Mouse (Mus musculus): ENCODE measurements at regions not wholly inside any gene's neighbourhood (a gene's known extent, or its start where the extent isn't known, plus 50 kb on each side); places are given as distances from the start of the nearest gene placed in this dataset.
"Not testable (repeated sequence)": the region's sequence is repeated elsewhere in the genome, so short reads cannot be mapped to it uniquely, and the experiment has no call there.

GRCm38 (mm10) chr16:9085977-9086376 lies 256.1 kb downstream of the 1810013L24Rik start:
- no peak overlapping the region for H3K9ac ChIP-seq
- no peaks in the 10 kb centered on the region for H3K27me3 ChIP-seq
- H3K27ac ChIP-seq, result no peak overlapping the region
- no peak overlapping the region for H3K4me3 ChIP-seq
- H3K4me1 ChIP-seq, result no peaks in the 10 kb centered on the region
- no peaks in the 10 kb centered on the region for H3K36me3 ChIP-seq
- H3K4me2 ChIP-seq (replicated peaks), result no peak overlapping the region
- ATAC-seq (ENCODE audit: insufficient number of reproducible peaks, insufficient read depth, low FRiP score, low TSS enrichment), result no peak
- no peaks in the 10 kb centered on the region for H3K9me3 ChIP-seq
- WGBS, result 80% methylated on average over 5 of the region's 5 CpGs

DNA sequence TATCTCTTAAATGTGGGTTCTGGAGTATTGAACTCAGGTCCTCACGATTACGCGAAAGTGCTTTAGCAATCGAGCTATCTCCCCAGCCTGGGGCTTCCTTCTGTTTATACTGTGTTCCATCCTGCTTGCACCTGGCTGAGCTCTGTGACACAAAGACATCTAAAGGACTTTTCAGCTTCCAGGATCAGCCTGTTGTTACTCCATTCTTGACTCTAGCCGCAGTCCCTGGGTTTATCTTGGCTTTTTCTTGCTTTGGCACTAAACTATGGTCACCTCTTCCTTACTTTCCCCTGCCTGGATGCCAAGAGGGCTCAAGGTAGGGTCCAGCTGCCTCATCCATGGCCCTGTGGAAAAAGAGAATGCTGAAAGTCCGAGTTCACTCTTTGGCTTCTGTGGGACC lies 261.9 kb downstream of the 1810013L24Rik start:
- WGBS, result 68% methylated on average over 6 of the region's 6 CpGs
- Histone ChIP-seq H3K36me3 (no peaks in the 10 kb centered on the region), H3K4me3 (no peak overlapping the region), H3K9ac (no peak overlapping the region), H3K4me1 (peaks cover 15% of the 10 kb centered on the region; the same call in 1 of the 2 replicates), H3K27me3 (no peaks in the 10 kb centered on the region), H3K27ac (peak overlapping the region; percentile 69), H3K4me2 (replicated peaks) (no peak overlapping the region), H3K9me3 (no peaks in the 10 kb centered on the region)
- ATAC-seq (ENCODE audit: insufficient number of reproducible peaks, insufficient read depth, low FRiP score, low TSS enrichment), result 0 out of 2 replicates have a peak, but pooled peaks have one; percentile 13

DNA sequence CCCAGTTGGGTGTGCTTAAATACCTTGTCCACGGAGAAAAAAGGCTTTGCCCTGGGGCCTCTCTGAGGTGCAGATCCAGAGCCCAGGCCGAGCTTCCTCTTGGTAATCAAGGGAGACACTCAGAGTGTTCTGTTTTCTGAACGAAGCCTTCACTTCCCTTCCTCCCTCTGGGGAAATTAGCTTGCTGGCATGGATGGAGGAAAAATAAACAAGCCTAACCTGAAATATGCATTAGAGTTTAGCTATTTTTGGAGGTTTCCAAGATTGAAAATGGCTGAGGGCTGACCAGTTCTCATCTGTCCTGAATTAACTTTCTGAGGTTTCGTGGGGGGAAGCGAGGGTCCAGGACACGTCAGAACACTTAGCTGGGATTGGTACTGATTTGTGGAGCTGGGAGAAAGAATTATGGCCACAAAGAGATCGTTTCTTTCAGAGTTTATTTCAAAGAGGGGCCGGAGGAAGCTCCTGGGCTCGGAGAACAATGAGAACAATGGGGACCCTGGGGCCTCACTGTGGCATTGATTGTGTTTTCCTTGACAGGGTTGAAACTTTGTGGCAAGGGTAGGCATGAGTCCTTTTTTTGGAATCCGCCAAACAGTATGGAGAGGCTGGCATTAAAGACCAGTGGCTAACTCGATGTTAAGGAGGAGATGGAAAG lies 262.4 kb downstream of the 1810013L24Rik start:
- H3K9ac ChIP-seq, result no peak overlapping the region
- H3K4me1 ChIP-seq, result peaks cover 15% of the 10 kb centered on the region; the same call in 1 of the 2 replicates
- 14% methylated on average over 11 of the region's 11 CpGs for WGBS
- no peaks in the 10 kb centered on the region for H3K36me3 ChIP-seq
- ATAC-seq (ENCODE audit: insufficient number of reproducible peaks, insufficient read depth, low FRiP score, low TSS enrichment), result peak; percentile 72; the same call in 1 of the 2 replicates
- no peaks in the 10 kb centered on the region for H3K27me3 ChIP-seq
- no peak overlapping the region for H3K4me3 ChIP-seq
- peak overlapping the region; percentile 72 for H3K27ac ChIP-seq
- H3K9me3 ChIP-seq, result no peaks in the 10 kb centered on the region
- no peak overlapping the region for H3K4me2 ChIP-seq (replicated peaks)

GRCm38 (mm10) chr16:9093593-9093992 lies 263.7 kb downstream of the 1810013L24Rik start:
- H3K9ac ChIP-seq, result no peak overlapping the region
- H3K4me3 ChIP-seq, result no peak overlapping the region
- H3K36me3 ChIP-seq, result no peaks in the 10 kb centered on the region
- no peaks in the 10 kb centered on the region for H3K27me3 ChIP-seq
- H3K4me1 ChIP-seq, result peaks cover 15% of the 10 kb centered on the region; the same call in 1 of the 2 replicates
- no peak for ATAC-seq (ENCODE audit: insufficient number of reproducible peaks, insufficient read depth, low FRiP score, low TSS enrichment)
- WGBS, result 53% methylated on average over 2 of the region's 2 CpGs
- no peak overlapping the region for H3K27ac ChIP-seq
- no peak overlapping the region for H3K4me2 ChIP-seq (replicated peaks)
- no peaks in the 10 kb centered on the region for H3K9me3 ChIP-seq

GRCm38 (mm10) chr16:9094201-9094600 lies 264.3 kb downstream of the 1810013L24Rik start:
- 48% methylated on average over 5 of the region's 5 CpGs for WGBS
- Histone ChIP-seq H3K36me3 (no peaks in the 10 kb centered on the region), H3K27me3 (no peaks in the 10 kb centered on the region), H3K4me1 (peaks cover 15% of the 10 kb centered on the region; the same call in 1 of the 2 replicates), H3K4me2 (replicated peaks) (no peak overlapping the region), H3K9ac (no peak overlapping the region), H3K27ac (no peak overlapping the region), H3K9me3 (no peaks in the 10 kb centered on the region), H3K4me3 (no peak overlapping the region)
- 0 out of 2 replicates have a peak, but pooled peaks have one; percentile 30 for ATAC-seq (ENCODE audit: insufficient number of reproducible peaks, insufficient read depth, low FRiP score, low TSS enrichment)

DNA sequence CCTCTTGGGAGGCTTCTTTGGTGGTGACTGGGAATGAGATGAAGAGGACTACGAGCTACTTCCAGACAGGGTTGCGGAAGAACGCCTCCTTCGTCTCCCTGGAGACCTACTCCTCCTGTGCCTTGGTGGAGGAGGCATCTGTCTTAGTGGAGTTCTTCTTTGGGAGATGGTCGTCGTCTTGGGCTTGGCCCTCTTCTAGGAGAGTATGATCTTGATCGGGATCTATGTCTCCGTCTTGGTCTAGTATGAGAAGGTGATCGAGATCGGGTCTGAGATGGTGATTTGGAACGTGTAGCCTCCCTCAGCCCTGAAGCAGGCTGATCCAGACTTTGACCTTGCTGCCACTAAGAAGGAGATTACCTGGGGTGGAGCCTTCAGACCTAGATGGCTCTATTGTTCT lies 276.3 kb downstream of the 1810013L24Rik start:
- Histone ChIP-seq H3K9me3 (0 out of 2 replicates have a peak, but pooled peaks cover 5% of the 10 kb centered on the region), H3K4me3 (no peak overlapping the region), H3K4me1 (no peaks in the 10 kb centered on the region), H3K27me3 (no peaks in the 10 kb centered on the region), H3K36me3 (no peaks in the 10 kb centered on the region), H3K9ac (no peak overlapping the region), H3K27ac (no peak overlapping the region), H3K4me2 (replicated peaks) (no peak overlapping the region)
- WGBS, result 98% methylated on average over 11 of the region's 11 CpGs
- ATAC-seq (ENCODE audit: insufficient number of reproducible peaks, insufficient read depth, low FRiP score, low TSS enrichment), result no peak

DNA sequence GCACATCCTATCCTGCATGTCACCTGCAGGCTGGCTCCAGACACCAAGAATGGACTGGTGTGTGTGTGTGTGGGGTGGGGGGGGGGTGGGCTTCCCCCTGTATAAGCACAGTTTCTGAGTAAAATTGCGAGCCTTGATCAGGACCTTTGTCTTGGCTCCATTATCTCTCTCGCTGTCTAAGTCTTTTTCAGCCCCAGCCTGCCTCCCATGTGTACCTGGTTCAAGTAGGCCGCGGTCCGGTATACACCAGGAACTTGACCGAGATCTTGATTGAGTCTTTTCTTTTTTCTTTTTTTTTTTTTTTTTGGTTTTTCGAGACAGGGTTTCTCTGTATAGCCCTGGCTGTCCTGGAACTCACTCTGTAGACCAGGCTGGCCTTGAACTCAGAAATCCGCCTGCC lies 276.8 kb downstream of the 1810013L24Rik start:
- H3K36me3 ChIP-seq; H3K27ac ChIP-seq; H3K4me1 ChIP-seq; H3K4me2 ChIP-seq (replicated peaks); H3K4me3 ChIP-seq; H3K9me3 ChIP-seq; ATAC-seq (ENCODE audit: insufficient number of reproducible peaks, insufficient read depth, low FRiP score, low TSS enrichment); H3K9ac ChIP-seq; H3K27me3 ChIP-seq: not testable (repeated sequence)
- 90% methylated on average over 8 of the region's 8 CpGs for WGBS

DNA sequence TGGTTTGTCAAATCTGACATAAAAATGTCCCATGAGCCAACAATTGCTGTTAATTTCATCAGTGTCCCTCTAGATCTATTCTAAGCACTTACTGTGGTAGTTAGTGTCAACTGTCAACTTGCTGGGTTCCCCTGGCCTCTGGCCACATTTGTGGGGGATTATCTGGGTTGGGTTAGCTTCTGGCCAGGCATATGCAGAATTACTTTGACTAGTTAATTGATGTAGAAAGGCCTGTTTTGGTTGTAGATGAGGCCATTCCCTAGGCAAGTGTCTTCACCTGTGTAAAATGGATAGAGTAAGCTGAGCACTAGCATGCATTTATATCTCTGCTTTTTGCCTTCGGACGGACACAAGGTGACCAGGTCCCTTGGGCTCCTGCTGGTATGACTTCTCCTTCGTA lies 283.9 kb downstream of the 1810013L24Rik start:
- ATAC-seq (ENCODE audit: insufficient number of reproducible peaks, insufficient read depth, low FRiP score, low TSS enrichment), result no peak
- 89% methylated on average over 3 of the region's 3 CpGs for WGBS
- no peak overlapping the region for H3K4me2 ChIP-seq (replicated peaks)

DNA sequence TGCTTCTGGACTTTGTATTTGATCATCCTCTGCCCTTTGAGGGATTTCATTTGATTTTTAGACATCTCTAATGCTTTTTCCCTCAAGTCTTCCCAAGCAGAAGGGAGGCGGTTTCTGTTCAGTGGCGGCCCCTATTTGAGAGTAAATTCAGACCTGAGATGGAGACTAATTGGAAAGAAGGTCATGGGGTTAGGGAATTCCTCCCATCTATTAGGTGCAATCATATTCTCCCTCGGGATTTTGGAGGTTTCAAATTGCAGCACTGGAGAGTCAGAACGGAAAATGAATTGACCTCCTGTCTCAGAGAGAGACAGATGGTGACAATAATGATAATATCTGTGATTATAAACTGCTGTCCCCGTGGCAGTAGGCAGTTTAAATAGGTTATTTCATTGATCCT lies 285.6 kb downstream of the 1810013L24Rik start:
- no peak overlapping the region for H3K4me2 ChIP-seq (replicated peaks)
- H3K27me3 ChIP-seq, result no peaks in the 10 kb centered on the region
- no peak overlapping the region for H3K4me3 ChIP-seq
- H3K36me3 ChIP-seq, result no peaks in the 10 kb centered on the region
- no peaks in the 10 kb centered on the region for H3K9me3 ChIP-seq
- 0 out of 2 replicates have a peak, but pooled peaks cover 14% of the 10 kb centered on the region for H3K4me1 ChIP-seq
- no peak for ATAC-seq (ENCODE audit: insufficient number of reproducible peaks, insufficient read depth, low FRiP score, low TSS enrichment)
- H3K27ac ChIP-seq, result no peak overlapping the region
- 9% methylated on average over 5 of the region's 5 CpGs for WGBS
- H3K9ac ChIP-seq, result no peak overlapping the region

More for the DNA sequence above, 283.9 kb downstream of the 1810013L24Rik start:
- Histone ChIP-seq H3K36me3 (no peaks in the 10 kb centered on the region), H3K27ac (no peak overlapping the region), H3K4me1 (0 out of 2 replicates have a peak, but pooled peaks cover 10% of the 10 kb centered on the region), H3K4me3 (no peak overlapping the region), H3K27me3 (no peaks in the 10 kb centered on the region), H3K9ac (no peak overlapping the region), H3K9me3 (0 out of 2 replicates have a peak, but pooled peaks cover 2% of the 10 kb centered on the region)

- Histone ChIP-seq H3K9ac (no peak overlapping the region), H3K4me3 (no peak overlapping the region), H3K4me1 (0 out of 2 replicates have a peak, but pooled peaks cover 4% of the 10 kb centered on the region), H3K4me2 (replicated peaks) (no peak overlapping the region), H3K27me3 (no peaks in the 10 kb centered on the region), H3K9me3 (no peaks in the 10 kb centered on the region), H3K36me3 (no peaks in the 10 kb centered on the region), H3K27ac (no peak overlapping the region)
- WGBS, result 79% methylated on average over 2 of the region's 2 CpGs
- ATAC-seq (ENCODE audit: insufficient number of reproducible peaks, insufficient read depth, low FRiP score, low TSS enrichment), result no peak
Measured at GRCm38 (mm10) chr16:9121581-9121980, 291.7 kb downstream of the 1810013L24Rik start.

DNA sequence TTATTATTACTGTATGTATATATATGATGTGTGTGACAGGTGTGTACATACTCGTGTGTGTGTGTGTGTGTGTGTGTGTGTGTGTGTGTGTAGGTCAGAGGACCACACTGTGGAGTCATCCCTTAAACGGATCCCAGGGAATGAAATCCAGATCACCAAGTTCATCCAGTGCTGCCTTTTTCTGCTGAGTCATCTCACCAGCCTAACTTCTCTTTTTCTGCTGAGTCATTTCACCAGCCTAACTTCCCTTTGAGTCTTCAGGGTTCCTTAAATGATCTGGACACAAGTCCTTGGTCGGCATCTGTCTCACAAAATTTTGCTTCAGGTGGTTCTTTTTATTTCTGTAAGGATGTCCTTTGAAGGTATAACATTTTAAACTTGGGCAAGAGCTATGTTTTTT lies 302.2 kb downstream of the 1810013L24Rik start:
- Histone ChIP-seq H3K27ac (no peak overlapping the region), H3K27me3 (no peaks in the 10 kb centered on the region), H3K9ac (no peak overlapping the region), H3K9me3 (no peaks in the 10 kb centered on the region), H3K4me2 (replicated peaks) (no peak overlapping the region), H3K4me1 (no peaks in the 10 kb centered on the region), H3K4me3 (no peak overlapping the region), H3K36me3 (no peaks in the 10 kb centered on the region)
- ATAC-seq (ENCODE audit: insufficient number of reproducible peaks, insufficient read depth, low FRiP score, low TSS enrichment), result no peak
- WGBS, result 59% methylated on average over 3 of the region's 3 CpGs

- H3K27me3 ChIP-seq, result no peaks in the 10 kb centered on the region
- ATAC-seq (ENCODE audit: insufficient number of reproducible peaks, insufficient read depth, low FRiP score, low TSS enrichment), result no peak
- no peak overlapping the region for H3K9ac ChIP-seq
- no peak overlapping the region for H3K27ac ChIP-seq
- H3K9me3 ChIP-seq, result no peaks in the 10 kb centered on the region
- no peaks in the 10 kb centered on the region for H3K4me1 ChIP-seq
- H3K4me3 ChIP-seq, result no peak overlapping the region
- no peaks in the 10 kb centered on the region for H3K36me3 ChIP-seq
- H3K4me2 ChIP-seq (replicated peaks), result no peak overlapping the region
Measured at GRCm38 (mm10) chr16:9132778-9133177, 302.9 kb downstream of the 1810013L24Rik start.
